Mouse (Mus musculus) liver, adult 2 months (tissue): ENCODE results near the gene Lrrc20.

Experiments used
- CTCF ChIP-seq: fragments of 200-500 bp; IDR thresholded peaks from 2 replicates; pipeline ENCODE4 v1.5.1; 2011; ENCODE audit warnings: low read depth, low read length, control low read depth
- POLR2A ChIP-seq: fragments of 200-500 bp; IDR thresholded peaks from 2 replicates; pipeline ENCODE4 v1.6.1; 2011; ENCODE audit warnings: low read length, control low read depth; ENCODE audit not compliant: insufficient read depth; ENCODE audit errors: extremely low read depth

GRCm38 (mm10) chr10:61614311-61614710 lies 138.7 kb downstream of the Lrrc20 start:
- TF ChIP-seq CTCF (no peak), POLR2A (no peak)
